Mouse (Mus musculus): ENCODE data around the gene Asap2. TPM values are rescaled to one million over a fixed set of nuclear protein-coding genes. Genes with fewer than 3 reads are reported as not detected.

Asap2 gene
- polyA plus RNA-seq, 1 experiment from 2014 or later, result 17.4 TPM

DNA sequence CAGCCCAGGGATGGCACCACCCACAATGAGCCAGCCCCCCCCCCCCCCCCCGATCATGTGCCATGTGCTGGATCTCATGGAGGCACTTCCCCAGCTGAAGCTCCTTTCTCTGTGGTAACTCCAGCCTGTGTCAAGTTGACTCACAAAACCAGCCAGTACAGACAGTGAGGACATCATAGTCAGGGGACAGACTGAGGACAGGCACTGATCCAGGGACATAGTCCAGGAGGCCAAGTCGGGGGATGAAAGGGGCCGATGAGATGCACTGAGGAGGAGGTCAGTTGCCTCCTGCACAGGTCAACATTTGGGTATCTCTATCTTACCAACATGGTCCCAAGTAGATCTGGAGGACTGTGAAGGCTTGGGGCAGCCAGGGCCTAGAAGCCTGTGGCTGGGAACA is 205.2 kb downstream of the Asap2 start:
- Histone ChIP-seq H3K36me3 (peaks cover 21% of the 10 kb centered on the region; the same call in 1 of the 2 replicates), H3K4me2 (no peak overlapping the region), H3K4me1 (replicated peaks) (peaks cover 11% of the 10 kb centered on the region), H3K27ac (no peak overlapping the region), H3K9ac (replicated peaks) (no peak overlapping the region), H3K4me3 (replicated peaks) (no peak overlapping the region), H3K9me3 (no peaks in the 10 kb centered on the region), H3K27me3 (no peaks in the 10 kb centered on the region)
- 97% methylated on average over 3 of the region's 3 CpGs for WGBS
- ATAC-seq (ENCODE audit: insufficient number of reproducible peaks, insufficient read depth, low FRiP score, low TSS enrichment, low read depth), result no peak

DNA sequence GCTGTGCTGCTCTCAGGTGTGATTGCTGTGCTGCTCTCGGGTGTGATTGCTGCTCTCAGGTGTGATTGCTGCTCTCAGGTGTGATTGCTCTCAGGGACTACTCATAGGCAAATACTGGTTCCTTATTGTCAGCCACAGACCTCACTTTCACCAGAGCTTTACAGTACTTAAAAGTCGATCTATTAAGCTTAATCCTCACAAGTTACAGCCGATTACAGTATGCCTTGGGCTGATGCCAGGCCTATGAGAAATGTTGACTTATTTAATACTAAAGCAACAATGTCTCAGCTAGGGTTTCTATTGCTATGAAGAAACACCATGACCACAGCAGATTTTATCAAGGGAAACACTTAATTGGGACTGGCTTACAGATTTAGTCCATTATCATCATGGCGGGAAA is 206.2 kb downstream of the Asap2 start:
- ATAC-seq (ENCODE audit: insufficient number of reproducible peaks, insufficient read depth, low FRiP score, low TSS enrichment, low read depth), result no peak
- no peaks in the 10 kb centered on the region for H3K27me3 ChIP-seq
- no peak overlapping the region for H3K9ac ChIP-seq (replicated peaks)
- H3K36me3 ChIP-seq, result peaks cover 17% of the 10 kb centered on the region; the same call in 1 of the 2 replicates
- peaks cover 11% of the 10 kb centered on the region for H3K4me1 ChIP-seq (replicated peaks)
- no peaks in the 10 kb centered on the region for H3K9me3 ChIP-seq
- H3K4me3 ChIP-seq (replicated peaks), result no peak overlapping the region
- H3K4me2 ChIP-seq, result no peak overlapping the region
- WGBS, result 92% methylated on average over 4 of the region's 4 CpGs
- no peak overlapping the region for H3K27ac ChIP-seq

DNA sequence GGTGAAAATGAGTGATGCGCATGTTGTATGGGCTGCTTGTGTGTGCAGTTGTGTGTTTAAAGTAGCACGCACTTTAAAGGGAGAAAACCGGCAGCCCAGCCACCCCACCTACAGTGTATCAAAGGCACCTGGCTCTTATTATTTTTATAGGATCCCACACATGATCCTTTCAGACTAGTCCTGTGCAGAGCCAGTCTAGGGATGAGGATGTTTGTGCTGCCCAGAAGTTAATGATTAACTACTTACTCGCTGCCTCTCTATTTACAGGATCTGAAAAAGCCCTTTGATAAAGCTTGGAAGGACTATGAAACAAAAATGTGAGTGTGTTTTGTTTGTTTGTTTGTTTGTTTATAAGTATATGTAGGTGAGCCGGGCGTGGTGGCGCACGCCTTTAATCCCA is 210.4 kb downstream of the Asap2 start:
- Histone ChIP-seq H3K27ac (no peak overlapping the region), H3K4me1 (replicated peaks) (peaks cover 43% of the 10 kb centered on the region)
- WGBS, result 66% methylated on average over 8 of the region's 8 CpGs

DNA sequence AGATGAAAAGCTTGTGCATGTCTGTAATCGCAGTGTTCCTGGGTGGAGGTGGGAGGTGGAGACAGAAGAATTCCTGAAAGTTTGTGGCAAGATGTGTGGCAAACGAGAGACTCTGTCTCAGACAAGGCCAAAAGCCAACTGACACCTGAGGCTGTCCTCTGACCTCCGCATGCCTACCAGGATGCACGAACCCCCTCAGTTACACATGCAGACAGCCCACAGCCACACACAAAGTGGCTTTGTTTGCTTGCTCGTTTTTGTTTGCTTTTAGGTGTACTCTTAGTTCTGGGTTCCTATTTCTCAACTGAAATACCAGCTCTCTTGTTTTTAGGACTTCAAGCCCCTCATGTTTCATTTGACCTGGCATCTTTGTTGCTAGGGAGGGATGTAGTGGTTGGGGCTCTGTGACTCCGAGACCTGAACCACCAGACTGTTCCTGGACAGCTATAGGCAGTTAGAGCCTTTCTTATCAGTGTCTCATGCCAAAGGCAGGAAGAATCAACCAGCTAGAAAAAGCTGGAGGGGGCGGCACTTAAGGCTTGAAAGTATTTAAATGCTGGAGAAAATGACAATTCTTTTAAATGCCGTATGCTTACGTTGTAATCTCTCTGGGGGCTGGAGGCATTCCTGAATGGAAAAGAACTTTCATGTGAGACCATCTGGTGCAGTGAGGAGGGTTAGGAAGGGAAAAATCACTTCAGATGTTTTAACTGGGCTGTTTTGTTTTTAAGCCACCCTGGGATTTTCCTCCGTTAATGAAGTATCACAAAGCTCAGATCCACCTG is 211.4 kb downstream of the Asap2 start:
- no peak overlapping the region for H3K9ac ChIP-seq (replicated peaks)
- no peak overlapping the region for H3K27ac ChIP-seq
- peaks cover 43% of the 10 kb centered on the region for H3K4me1 ChIP-seq (replicated peaks)
- H3K4me3 ChIP-seq (replicated peaks), result no peak overlapping the region
- H3K36me3 ChIP-seq, result peaks cover 53% of the 10 kb centered on the region
- 79% methylated on average over 10 of the region's 10 CpGs for WGBS
- no peak overlapping the region for H3K4me2 ChIP-seq
- no peaks in the 10 kb centered on the region for H3K27me3 ChIP-seq
- H3K9me3 ChIP-seq, result no peaks in the 10 kb centered on the region
- no peak for ATAC-seq (ENCODE audit: insufficient number of reproducible peaks, insufficient read depth, low FRiP score, low TSS enrichment, low read depth)

More for the DNA sequence above, 210.4 kb downstream of the Asap2 start:
- Histone ChIP-seq H3K4me2 (no peak overlapping the region), H3K9ac (replicated peaks) (no peak overlapping the region), H3K36me3 (peaks cover 45% of the 10 kb centered on the region), H3K27me3 (no peaks in the 10 kb centered on the region), H3K4me3 (replicated peaks) (no peak overlapping the region), H3K9me3 (no peaks in the 10 kb centered on the region)
- peak; percentile 67; the same call in 1 of the 2 replicates for ATAC-seq (ENCODE audit: insufficient number of reproducible peaks, insufficient read depth, low FRiP score, low TSS enrichment, low read depth)

DNA sequence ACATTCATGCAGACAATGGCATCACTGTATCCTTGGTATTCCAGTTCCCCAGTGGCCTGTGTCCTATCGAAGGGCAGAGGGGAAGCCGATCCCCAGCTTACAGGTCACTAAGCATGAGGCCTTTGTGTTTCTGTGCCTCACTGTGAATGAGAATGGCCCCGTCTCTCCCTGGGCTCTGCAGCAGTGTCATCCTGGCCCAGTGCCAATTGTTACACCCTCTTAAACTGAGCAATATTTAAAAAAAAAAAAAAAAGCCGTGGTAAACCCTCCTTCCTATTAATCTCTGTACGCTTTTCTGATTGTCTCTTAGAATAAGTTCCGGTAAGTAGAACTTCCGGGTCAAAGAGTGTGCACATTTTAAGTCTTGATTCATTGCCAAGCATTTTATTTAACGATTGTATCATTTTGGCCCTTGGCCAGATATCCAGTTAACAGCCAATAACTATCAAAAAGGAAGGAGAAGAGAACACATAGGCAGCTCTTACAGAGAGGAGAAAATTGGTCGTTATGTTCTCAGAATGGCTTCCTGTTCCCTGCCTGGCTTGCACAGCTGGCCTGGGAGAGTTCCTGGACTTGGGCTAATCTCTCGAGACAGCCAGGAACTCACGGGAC is 214.5 kb downstream of the Asap2 start:
- WGBS, result 43% methylated on average over 11 of the region's 11 CpGs
- peaks cover 76% of the 10 kb centered on the region for H3K36me3 ChIP-seq

DNA sequence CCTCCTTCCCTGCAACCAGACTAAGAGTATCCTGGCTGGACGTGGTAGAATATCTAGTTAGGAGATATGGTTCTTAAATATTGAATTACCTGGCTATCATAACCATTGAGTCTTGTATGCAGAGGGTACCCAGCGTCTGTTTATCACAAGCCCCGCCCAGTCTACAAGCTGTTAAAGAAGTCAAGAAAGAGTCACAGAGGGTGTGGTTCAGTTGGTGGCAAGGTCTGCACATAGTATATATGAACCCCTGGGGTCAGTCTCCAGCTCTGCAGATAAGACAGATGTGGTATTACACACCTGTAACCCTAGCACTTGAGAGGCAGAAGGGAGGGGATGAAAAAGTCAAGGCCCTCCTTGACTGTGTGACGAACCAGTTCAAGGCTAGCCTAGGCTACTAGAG is 215.5 kb downstream of the Asap2 start:
- no peak overlapping the region for H3K4me3 ChIP-seq (replicated peaks)
- H3K27me3 ChIP-seq, result no peaks in the 10 kb centered on the region
- H3K36me3 ChIP-seq, result peaks cover 78% of the 10 kb centered on the region
- 91% methylated on average over 4 of the region's 4 CpGs for WGBS
- no peak overlapping the region for H3K9ac ChIP-seq (replicated peaks)
- H3K27ac ChIP-seq, result no peak overlapping the region
- ATAC-seq (ENCODE audit: insufficient number of reproducible peaks, insufficient read depth, low FRiP score, low TSS enrichment, low read depth), result no peak
- H3K4me1 ChIP-seq (replicated peaks), result peaks cover 33% of the 10 kb centered on the region
- H3K9me3 ChIP-seq, result no peaks in the 10 kb centered on the region
- H3K4me2 ChIP-seq, result no peak overlapping the region

More for the DNA sequence above, 214.5 kb downstream of the Asap2 start:
- Histone ChIP-seq H3K4me1 (replicated peaks) (peaks cover 37% of the 10 kb centered on the region), H3K9me3 (no peaks in the 10 kb centered on the region), H3K27ac (peak overlapping the region; percentile 46; the same call in 1 of the 2 replicates), H3K4me2 (no peak overlapping the region), H3K27me3 (no peaks in the 10 kb centered on the region), H3K4me3 (replicated peaks) (no peak overlapping the region), H3K9ac (replicated peaks) (no peak overlapping the region)
- ATAC-seq (ENCODE audit: insufficient number of reproducible peaks, insufficient read depth, low FRiP score, low TSS enrichment, low read depth), result peak; percentile 49; the same call in 1 of the 2 replicates

DNA sequence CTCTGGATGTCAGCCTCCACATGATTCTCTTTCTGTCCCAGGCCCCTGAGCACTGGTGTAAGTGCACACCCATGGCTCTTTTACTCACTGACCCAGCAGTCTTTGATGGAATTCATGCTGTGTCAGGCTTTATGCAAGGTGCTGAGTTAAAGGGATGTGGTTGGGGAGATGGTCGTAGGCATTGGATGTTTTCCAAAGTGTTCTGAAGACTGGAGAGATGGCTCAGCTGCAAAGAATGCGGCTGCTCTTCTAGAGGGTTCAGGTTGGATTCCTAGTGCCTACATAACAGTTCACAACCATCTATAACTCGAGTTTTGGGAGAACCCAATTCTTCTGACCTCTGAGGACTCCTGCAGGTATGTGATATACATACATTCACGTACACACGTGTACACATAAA is 217.2 kb downstream of the Asap2 start:
- Histone ChIP-seq H3K9me3 (no peaks in the 10 kb centered on the region), H3K4me3 (replicated peaks) (no peak overlapping the region), H3K27ac (no peak overlapping the region), H3K4me1 (replicated peaks) (peaks cover 26% of the 10 kb centered on the region), H3K27me3 (no peaks in the 10 kb centered on the region), H3K9ac (replicated peaks) (no peak overlapping the region), H3K4me2 (no peak overlapping the region), H3K36me3 (peaks cover 77% of the 10 kb centered on the region)
- 92% methylated on average over 5 of the region's 5 CpGs for WGBS
- ATAC-seq (ENCODE audit: insufficient number of reproducible peaks, insufficient read depth, low FRiP score, low TSS enrichment, low read depth), result no peak

DNA sequence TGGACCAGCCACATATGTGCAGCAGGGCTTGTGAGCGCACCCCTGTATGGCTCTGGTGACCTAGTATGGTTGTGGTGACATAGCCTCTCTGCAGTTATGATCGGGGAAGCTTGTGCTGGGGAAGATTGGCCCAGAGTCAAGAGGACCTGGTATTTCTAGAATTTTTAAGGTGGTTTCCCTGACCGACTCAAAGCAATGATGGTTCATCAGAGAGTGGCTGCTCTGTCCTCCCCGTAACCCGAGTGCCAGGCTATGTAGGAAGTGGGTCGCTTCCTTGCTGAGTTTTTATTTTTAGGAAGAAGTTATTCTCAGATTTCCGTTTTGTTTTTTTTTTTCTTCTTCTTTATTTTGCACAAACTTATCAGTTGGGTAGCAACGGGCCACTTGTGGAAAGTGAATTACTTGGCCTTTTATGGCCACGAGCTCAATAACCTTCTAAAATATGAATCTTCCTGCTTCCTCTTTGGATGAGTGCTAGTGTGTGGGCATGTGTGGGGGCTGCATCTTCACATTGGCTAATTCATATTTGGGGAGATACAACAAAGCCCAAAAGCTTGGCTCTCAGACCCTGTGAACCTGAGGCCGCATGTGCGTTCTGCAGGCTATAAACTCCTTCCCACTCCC is 218.0 kb downstream of the Asap2 start:
- Histone ChIP-seq H3K9ac (replicated peaks) (no peak overlapping the region), H3K9me3 (no peaks in the 10 kb centered on the region), H3K27me3 (no peaks in the 10 kb centered on the region), H3K4me1 (replicated peaks) (peaks cover 22% of the 10 kb centered on the region), H3K4me3 (replicated peaks) (no peak overlapping the region), H3K27ac (no peak overlapping the region), H3K36me3 (peaks cover 78% of the 10 kb centered on the region), H3K4me2 (no peak overlapping the region)
- WGBS, result 85% methylated on average over 11 of the region's 11 CpGs
- no peak for ATAC-seq (ENCODE audit: insufficient number of reproducible peaks, insufficient read depth, low FRiP score, low TSS enrichment, low read depth)

DNA sequence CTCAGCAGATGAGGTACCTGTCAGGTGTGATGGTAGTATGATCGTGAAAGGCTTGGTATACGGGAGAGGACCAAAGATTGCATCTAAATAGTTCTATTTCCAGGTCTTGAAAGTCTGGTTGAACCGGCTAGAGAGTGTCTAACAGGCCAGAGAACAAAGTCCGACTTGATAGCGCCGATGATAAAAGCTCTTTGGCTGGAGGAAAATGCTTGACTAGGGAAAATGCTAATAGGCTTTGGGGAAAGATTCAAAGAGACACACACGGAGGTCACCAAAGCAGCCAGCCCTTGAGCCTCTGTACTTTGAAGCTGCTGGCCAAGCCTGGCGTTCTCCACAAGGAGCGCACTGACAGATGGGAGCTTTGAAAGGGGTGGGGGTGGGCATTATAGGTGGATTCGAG is 219.0 kb downstream of the Asap2 start:
- Histone ChIP-seq H3K9me3 (no peaks in the 10 kb centered on the region), H3K4me3 (replicated peaks) (no peak overlapping the region), H3K4me1 (replicated peaks) (peaks cover 13% of the 10 kb centered on the region), H3K27me3 (no peaks in the 10 kb centered on the region), H3K4me2 (no peak overlapping the region), H3K27ac (no peak overlapping the region), H3K9ac (replicated peaks) (no peak overlapping the region), H3K36me3 (peaks cover 78% of the 10 kb centered on the region)
- 90% methylated on average over 10 of the region's 10 CpGs for WGBS
- no peak for ATAC-seq (ENCODE audit: insufficient number of reproducible peaks, insufficient read depth, low FRiP score, low TSS enrichment, low read depth)

DNA sequence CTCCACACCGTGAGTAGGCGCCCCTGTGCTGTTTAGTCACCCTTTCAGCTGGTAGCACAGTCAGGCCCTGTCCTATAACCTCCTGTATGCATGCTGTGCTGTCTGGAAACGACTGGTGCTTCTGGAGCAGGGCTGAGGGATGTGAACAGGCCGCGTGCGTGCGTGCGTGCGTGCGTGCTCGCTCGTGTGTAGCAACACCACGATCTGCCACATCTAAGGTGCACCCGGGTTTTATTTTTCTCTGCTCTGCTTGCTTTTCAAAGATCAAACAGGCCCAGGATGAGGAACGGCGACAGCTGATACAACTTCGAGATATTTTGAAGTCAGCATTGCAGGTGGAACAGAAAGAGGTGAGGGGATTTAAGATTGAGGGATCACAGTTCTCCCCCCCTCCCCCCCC is 222.6 kb downstream of the Asap2 start:
- 89% methylated on average over 17 of the region's 17 CpGs for WGBS
- ATAC-seq (ENCODE audit: insufficient number of reproducible peaks, insufficient read depth, low FRiP score, low TSS enrichment, low read depth), result no peak
- H3K36me3 ChIP-seq, result peaks cover 86% of the 10 kb centered on the region

DNA sequence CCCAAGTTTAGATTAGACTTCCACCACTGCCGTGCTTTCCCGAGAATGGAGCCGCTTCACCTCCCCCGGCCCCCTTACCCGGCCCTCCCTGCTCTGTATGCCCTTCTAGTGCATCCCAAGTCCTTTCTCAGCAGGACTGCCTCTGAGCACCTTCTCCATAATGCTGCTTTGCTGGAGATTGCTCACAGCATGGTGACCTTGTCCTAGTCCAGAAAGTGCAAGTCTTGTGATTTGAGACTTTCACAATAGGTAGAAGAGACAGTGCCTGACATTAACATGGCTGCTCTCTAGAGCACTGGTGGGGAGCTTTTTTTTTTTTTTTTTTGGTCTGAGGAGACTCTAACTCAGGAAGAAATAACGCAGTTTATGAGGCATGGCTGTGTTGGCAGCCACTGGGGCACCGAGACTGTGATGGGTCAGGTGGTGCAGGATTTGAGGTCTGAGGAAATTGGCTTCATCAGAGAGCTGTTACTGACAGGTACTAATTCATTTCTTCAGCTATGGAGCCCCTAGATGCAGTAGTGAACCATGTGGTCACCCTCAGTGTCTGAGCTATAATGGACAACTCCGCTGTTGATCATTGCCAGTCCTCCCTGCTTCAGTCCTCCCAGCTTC is 224.4 kb downstream of the Asap2 start:
- Histone ChIP-seq H3K9me3 (no peaks in the 10 kb centered on the region), H3K9ac (replicated peaks) (no peak overlapping the region), H3K27ac (no peak overlapping the region), H3K27me3 (no peaks in the 10 kb centered on the region), H3K4me1 (replicated peaks) (no peaks in the 10 kb centered on the region), H3K4me3 (replicated peaks) (no peak overlapping the region), H3K36me3 (peaks cover 79% of the 10 kb centered on the region), H3K4me2 (no peak overlapping the region)
- ATAC-seq (ENCODE audit: insufficient number of reproducible peaks, insufficient read depth, low FRiP score, low TSS enrichment, low read depth), result no peak
- WGBS, result 87% methylated on average over 8 of the region's 8 CpGs

More for the DNA sequence above, 222.6 kb downstream of the Asap2 start:
- Histone ChIP-seq H3K4me2 (no peak overlapping the region), H3K9ac (replicated peaks) (no peak overlapping the region), H3K4me1 (replicated peaks) (no peaks in the 10 kb centered on the region), H3K9me3 (no peaks in the 10 kb centered on the region), H3K4me3 (replicated peaks) (no peak overlapping the region), H3K27me3 (no peaks in the 10 kb centered on the region), H3K27ac (no peak overlapping the region)
